Mouse (Mus musculus): ENCODE data around the gene Wipf1. TPM values are rescaled to one million over a fixed set of nuclear protein-coding genes. Genes with fewer than 3 reads are reported as not detected.

Gene Wipf1
- polyA plus RNA-seq, 1 experiment from 2014 or later = 21.5 TPM

- Histone ChIP-seq H3K9me3 (ENCODE audit: control insufficient read depth, low read length) (no peaks in the 10 kb centered on the region), H3K4me1 (ENCODE audit: control insufficient read depth, insufficient read depth, low read length) (peaks cover 18% of the 10 kb centered on the region), H3K36me3 (ENCODE audit: control insufficient read depth, insufficient read depth, low read length) (peaks cover 13% of the 10 kb centered on the region; the same call in 1 of the 2 replicates), H3K4me3 (ENCODE audit: low read depth, low read length) (no peak overlapping the region), H3K9ac (ENCODE audit: low read depth, low read length) (no peak overlapping the region), H3K27ac (replicated peaks; ENCODE audit: low read depth, low read length) (no peak overlapping the region), H3K4me2 (ENCODE audit: low read depth, low read length) (no peak overlapping the region), H3K27me3 (replicated peaks; ENCODE audit: control insufficient read depth, insufficient read depth, low read length) (no peaks in the 10 kb centered on the region)
- WGBS = 31% methylated on average over 3 of the region's 3 CpGs
- DNase-seq (ENCODE audit: low spot score) (no peak), ATAC-seq (ENCODE audit: low read depth) (no peak)
Measured at GRCm38 (mm10) chr2:73497572-73497971, 32.0 kb downstream of the Wipf1 start.

DNA sequence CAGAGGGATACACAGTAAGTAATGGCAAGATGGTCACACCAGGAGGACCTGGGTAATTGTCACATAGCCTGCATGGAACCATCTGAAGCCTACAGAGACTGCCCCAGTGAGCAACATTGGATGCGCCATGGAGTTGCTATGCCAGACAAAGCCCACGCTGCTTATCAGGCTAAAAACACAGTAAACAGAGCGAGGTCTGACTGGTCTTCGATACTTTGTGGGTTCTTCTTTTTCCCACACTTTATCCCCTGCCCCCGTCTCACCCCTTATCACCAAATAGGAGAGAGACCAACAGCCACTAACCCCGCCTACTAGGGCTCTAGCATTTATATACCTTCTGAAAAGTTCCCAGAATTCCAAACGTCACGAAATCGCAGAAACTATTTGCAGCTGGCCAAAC lies 32.6 kb downstream of the Wipf1 start:
- no peaks in the 10 kb centered on the region for H3K27me3 ChIP-seq (replicated peaks; ENCODE audit: control insufficient read depth, insufficient read depth, low read length)
- no peak overlapping the region for H3K27ac ChIP-seq (replicated peaks; ENCODE audit: low read depth, low read length)
- H3K4me2 ChIP-seq (ENCODE audit: low read depth, low read length) = no peak overlapping the region
- peaks cover 21% of the 10 kb centered on the region for H3K4me1 ChIP-seq (ENCODE audit: control insufficient read depth, insufficient read depth, low read length)
- no peaks in the 10 kb centered on the region for H3K9me3 ChIP-seq (ENCODE audit: control insufficient read depth, low read length)
- 82% methylated on average over 9 of the region's 9 CpGs for WGBS
- no peak overlapping the region for H3K4me3 ChIP-seq (ENCODE audit: low read depth, low read length)
- DNase-seq (ENCODE audit: low spot score) (no peak), ATAC-seq (ENCODE audit: low read depth) (no peak)
- no peak overlapping the region for H3K9ac ChIP-seq (ENCODE audit: low read depth, low read length)
- peaks cover 13% of the 10 kb centered on the region; the same call in 1 of the 2 replicates for H3K36me3 ChIP-seq (ENCODE audit: control insufficient read depth, insufficient read depth, low read length)

GRCm38 (mm10) chr2:73496329-73496685 lies 33.2 kb downstream of the Wipf1 start:
- DNase-seq (ENCODE audit: low spot score) (no peak), ATAC-seq (ENCODE audit: low read depth) (no peak)
- Histone ChIP-seq H3K4me2 (ENCODE audit: low read depth, low read length) (0 out of 2 replicates have a peak overlapping the region, but pooled peaks have one; percentile 16), H3K27me3 (replicated peaks; ENCODE audit: control insufficient read depth, insufficient read depth, low read length) (no peaks in the 10 kb centered on the region), H3K9ac (ENCODE audit: low read depth, low read length) (no peak overlapping the region), H3K36me3 (ENCODE audit: control insufficient read depth, insufficient read depth, low read length) (peaks cover 13% of the 10 kb centered on the region; the same call in 1 of the 2 replicates), H3K9me3 (ENCODE audit: control insufficient read depth, low read length) (no peaks in the 10 kb centered on the region), H3K4me3 (ENCODE audit: low read depth, low read length) (no peak overlapping the region), H3K4me1 (ENCODE audit: control insufficient read depth, insufficient read depth, low read length) (peaks cover 27% of the 10 kb centered on the region), H3K27ac (replicated peaks; ENCODE audit: low read depth, low read length) (peak overlapping the region; percentile 83)
- 53% methylated on average over 4 of the region's 4 CpGs for WGBS

- H3K4me3 ChIP-seq (ENCODE audit: low read depth, low read length) = no peak overlapping the region
- DNase-seq (ENCODE audit: low spot score) (peak; percentile 75), ATAC-seq (ENCODE audit: low read depth) (peak; percentile 66)
- peaks cover 31% of the 10 kb centered on the region for H3K4me1 ChIP-seq (ENCODE audit: control insufficient read depth, insufficient read depth, low read length)
- H3K9me3 ChIP-seq (ENCODE audit: control insufficient read depth, low read length) = no peaks in the 10 kb centered on the region
- H3K36me3 ChIP-seq (ENCODE audit: control insufficient read depth, insufficient read depth, low read length) = peaks cover 11% of the 10 kb centered on the region; the same call in 1 of the 2 replicates
- 27% methylated on average over 16 of the region's 16 CpGs for WGBS
- no peak overlapping the region for H3K9ac ChIP-seq (ENCODE audit: low read depth, low read length)
- peak overlapping the region; percentile 83 for H3K27ac ChIP-seq (replicated peaks; ENCODE audit: low read depth, low read length)
- 0 out of 2 replicates have a peak overlapping the region, but pooled peaks have one; percentile 16 for H3K4me2 ChIP-seq (ENCODE audit: low read depth, low read length)
- no peaks in the 10 kb centered on the region for H3K27me3 ChIP-seq (replicated peaks; ENCODE audit: control insufficient read depth, insufficient read depth, low read length)
Measured at GRCm38 (mm10) chr2:73495617-73496328, 33.8 kb downstream of the Wipf1 start.

DNA sequence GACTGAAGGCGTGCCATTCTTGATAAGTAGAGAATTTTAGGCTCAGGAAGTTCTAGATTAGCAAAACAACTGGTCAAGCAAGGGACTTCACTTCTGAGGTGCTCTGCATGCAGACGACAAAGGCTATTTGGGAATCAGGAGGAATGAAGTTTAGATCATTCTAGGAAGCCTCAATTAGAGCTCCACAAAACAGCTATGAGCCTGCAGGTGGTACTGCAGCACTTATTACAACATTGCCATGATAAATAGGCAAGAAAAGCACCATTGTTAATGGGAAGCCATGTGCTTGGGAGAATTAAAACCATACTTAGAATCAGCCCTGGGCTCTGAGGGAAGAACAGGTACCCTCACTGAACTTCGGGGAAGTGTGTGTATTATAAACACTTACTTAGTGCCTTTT lies 36.0 kb downstream of the Wipf1 start:
- DNase-seq (ENCODE audit: low spot score) (no peak), ATAC-seq (ENCODE audit: low read depth) (no peak)
- H3K9ac ChIP-seq (ENCODE audit: low read depth, low read length) = no peak overlapping the region
- H3K36me3 ChIP-seq (ENCODE audit: control insufficient read depth, insufficient read depth, low read length) = 0 out of 2 replicates have a peak, but pooled peaks cover 5% of the 10 kb centered on the region
- H3K4me3 ChIP-seq (ENCODE audit: low read depth, low read length) = no peak overlapping the region
- H3K27ac ChIP-seq (replicated peaks; ENCODE audit: low read depth, low read length) = no peak overlapping the region
- H3K27me3 ChIP-seq (replicated peaks; ENCODE audit: control insufficient read depth, insufficient read depth, low read length) = no peaks in the 10 kb centered on the region
- H3K9me3 ChIP-seq (ENCODE audit: control insufficient read depth, low read length) = no peaks in the 10 kb centered on the region
- H3K4me1 ChIP-seq (ENCODE audit: control insufficient read depth, insufficient read depth, low read length) = peaks cover 41% of the 10 kb centered on the region
- 53% methylated on average over 3 of the region's 3 CpGs for WGBS
- H3K4me2 ChIP-seq (ENCODE audit: low read depth, low read length) = no peak overlapping the region

GRCm38 (mm10) chr2:73491442-73492241 lies 37.9 kb downstream of the Wipf1 start:
- Histone ChIP-seq H3K4me1 (ENCODE audit: control insufficient read depth, insufficient read depth, low read length) (peaks cover 54% of the 10 kb centered on the region), H3K9ac (ENCODE audit: low read depth, low read length) (no peak overlapping the region), H3K27me3 (replicated peaks; ENCODE audit: control insufficient read depth, insufficient read depth, low read length) (no peaks in the 10 kb centered on the region), H3K9me3 (ENCODE audit: control insufficient read depth, low read length) (no peaks in the 10 kb centered on the region), H3K4me2 (ENCODE audit: low read depth, low read length) (no peak overlapping the region), H3K4me3 (ENCODE audit: low read depth, low read length) (no peak overlapping the region), H3K27ac (replicated peaks; ENCODE audit: low read depth, low read length) (peak overlapping the region; percentile 61), H3K36me3 (ENCODE audit: control insufficient read depth, insufficient read depth, low read length) (no peaks in the 10 kb centered on the region)
- peak; percentile 58 for DNase-seq (ENCODE audit: low spot score)
- peak; percentile 46; the same call in 1 of the 2 replicates for ATAC-seq (ENCODE audit: low read depth)
- 39% methylated on average over 9 of the region's 9 CpGs for WGBS

GRCm38 (mm10) chr2:73490466-73490865 lies 39.1 kb downstream of the Wipf1 start:
- Histone ChIP-seq H3K27me3 (replicated peaks; ENCODE audit: control insufficient read depth, insufficient read depth, low read length) (no peaks in the 10 kb centered on the region), H3K4me3 (ENCODE audit: low read depth, low read length) (no peak overlapping the region), H3K36me3 (ENCODE audit: control insufficient read depth, insufficient read depth, low read length) (no peaks in the 10 kb centered on the region), H3K4me1 (ENCODE audit: control insufficient read depth, insufficient read depth, low read length) (peaks cover 54% of the 10 kb centered on the region), H3K9me3 (ENCODE audit: control insufficient read depth, low read length) (no peaks in the 10 kb centered on the region), H3K4me2 (ENCODE audit: low read depth, low read length) (no peak overlapping the region), H3K9ac (ENCODE audit: low read depth, low read length) (no peak overlapping the region), H3K27ac (replicated peaks; ENCODE audit: low read depth, low read length) (peak overlapping the region; percentile 61; the same call in 1 of the 2 replicates)
- no peak for DNase-seq (ENCODE audit: low spot score)
- ATAC-seq (ENCODE audit: low read depth) = no peak
- 65% methylated on average over 1 of the region's 1 CpGs for WGBS

DNA sequence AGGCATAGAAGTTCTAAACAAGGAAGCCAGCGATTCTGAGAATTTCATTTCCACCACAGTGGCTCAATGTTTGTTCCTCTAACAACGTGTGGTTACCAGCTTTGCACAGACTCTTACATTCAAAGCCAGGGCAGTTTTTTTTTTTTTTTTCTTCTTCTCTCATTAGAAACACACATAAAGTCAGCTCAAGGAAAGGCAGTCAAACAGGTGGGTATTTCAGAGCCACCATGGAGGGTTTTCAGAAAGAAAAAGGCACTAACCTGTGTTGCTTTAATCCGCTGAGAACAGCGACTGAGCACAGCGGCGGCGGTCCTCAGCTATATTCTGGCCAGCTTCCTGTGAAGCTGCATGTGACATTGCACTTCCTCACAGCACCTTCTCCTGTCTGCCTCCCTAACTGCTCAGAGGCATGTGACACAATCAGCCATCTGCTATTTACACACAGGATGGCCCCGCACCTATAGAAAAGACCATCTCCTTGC lies 43.4 kb downstream of the Wipf1 start:
- Histone ChIP-seq H3K4me2 (ENCODE audit: low read depth, low read length) (peak overlapping the region; percentile 47), H3K4me3 (ENCODE audit: low read depth, low read length) (peak overlapping the region; percentile 13; the same call in 1 of the 2 replicates), H3K9ac (ENCODE audit: low read depth, low read length) (no peak overlapping the region), H3K36me3 (ENCODE audit: control insufficient read depth, insufficient read depth, low read length) (no peaks in the 10 kb centered on the region), H3K27me3 (replicated peaks; ENCODE audit: control insufficient read depth, insufficient read depth, low read length) (no peaks in the 10 kb centered on the region), H3K9me3 (ENCODE audit: control insufficient read depth, low read length) (no peaks in the 10 kb centered on the region), H3K27ac (replicated peaks; ENCODE audit: low read depth, low read length) (peak overlapping the region; percentile 94), H3K4me1 (ENCODE audit: control insufficient read depth, insufficient read depth, low read length) (peaks cover 64% of the 10 kb centered on the region)
- ATAC-seq (ENCODE audit: low read depth) = 0 out of 2 replicates have a peak, but pooled peaks have one; percentile 9
- 58% methylated on average over 8 of the region's 8 CpGs for WGBS
- DNase-seq (ENCODE audit: low spot score) = no peak
